Mouse (Mus musculus): ENCODE measurements around the gene Coa3. TPM values are rescaled to one million over a fixed set of nuclear protein-coding genes. Genes with fewer than 3 reads are reported as not detected.
A peak's percentile ranks its signal among the peaks of the same experiment; 100 is the strongest.

The Coa3 gene
- polyA plus RNA-seq, 1 experiment from 2014 or later, result 171 TPM

DNA sequence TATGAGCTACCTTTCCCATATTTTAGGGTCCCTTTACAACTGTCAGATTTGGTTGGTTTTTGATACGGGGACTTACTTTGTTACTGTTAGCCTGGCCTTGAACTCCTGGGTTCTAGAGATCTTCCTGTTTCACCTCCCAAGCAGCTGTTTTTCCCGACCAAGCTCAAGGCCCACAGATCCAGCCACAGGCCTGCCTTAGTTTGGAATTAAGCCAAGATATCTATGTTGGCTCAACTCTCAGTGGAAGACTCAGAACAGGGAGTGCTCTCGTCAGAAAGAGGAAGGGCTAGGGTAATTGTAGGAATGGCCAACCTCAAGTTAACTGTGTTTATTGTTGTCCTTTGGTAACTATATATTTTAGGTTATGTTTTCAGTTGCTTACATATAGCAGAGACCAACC, 33.2 kb upstream of the Coa3 start:
- H3K9ac ChIP-seq, result no peak overlapping the region
- H3K36me3 ChIP-seq, result no peaks in the 10 kb centered on the region
- H3K4me1 ChIP-seq (replicated peaks), result peaks cover 5% of the 10 kb centered on the region
- H3K27ac ChIP-seq (ENCODE audit: poor library complexity, severe bottlenecking), result no peak overlapping the region
- WGBS, result 57% methylated on average over 3 of the region's 3 CpGs
- H3K4me3 ChIP-seq, result no peak overlapping the region
- no peaks in the 10 kb centered on the region for H3K27me3 ChIP-seq (replicated peaks)
- no peak overlapping the region for H3K4me2 ChIP-seq
- no peaks in the 10 kb centered on the region for H3K9me3 ChIP-seq (replicated peaks)
- no peak for ATAC-seq (ENCODE audit: insufficient number of reproducible peaks, low FRiP score)

DNA sequence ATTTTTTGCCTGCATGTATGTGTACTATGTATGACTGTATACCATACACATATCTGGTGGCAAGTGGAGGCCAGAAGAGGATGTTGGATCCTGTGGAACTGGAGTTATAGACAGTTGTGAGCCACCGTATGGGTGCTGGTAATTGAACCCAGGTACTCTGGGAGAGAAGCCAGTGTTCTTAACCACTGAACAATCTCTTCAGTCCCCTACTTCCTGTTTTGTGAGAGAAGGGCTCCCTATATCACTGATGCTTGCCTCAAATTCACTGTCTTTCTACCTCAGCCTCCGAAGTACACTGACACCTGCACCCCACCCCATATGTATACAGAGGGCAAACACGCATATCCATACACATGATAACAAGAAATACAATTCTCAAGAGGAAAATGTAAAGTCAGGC, 32.2 kb upstream of the Coa3 start:
- Histone ChIP-seq H3K27me3 (replicated peaks) (no peaks in the 10 kb centered on the region), H3K9ac (no peak overlapping the region), H3K4me2 (no peak overlapping the region), H3K4me1 (replicated peaks) (no peaks in the 10 kb centered on the region), H3K27ac (ENCODE audit: poor library complexity, severe bottlenecking) (no peak overlapping the region), H3K36me3 (no peaks in the 10 kb centered on the region), H3K9me3 (replicated peaks) (no peaks in the 10 kb centered on the region), H3K4me3 (no peak overlapping the region)
- 85% methylated on average over 3 of the region's 3 CpGs for WGBS
- ATAC-seq (ENCODE audit: insufficient number of reproducible peaks, low FRiP score), result no peak

GRCm38 (mm10) chr11:101307744-101308143, 28.8 kb upstream of the Coa3 start:
- H3K27ac ChIP-seq (ENCODE audit: poor library complexity, severe bottlenecking), result no peak overlapping the region
- 28% methylated on average over 5 of the region's 5 CpGs for WGBS
- no peak overlapping the region for H3K4me3 ChIP-seq
- no peaks in the 10 kb centered on the region for H3K27me3 ChIP-seq (replicated peaks)
- H3K4me2 ChIP-seq, result no peak overlapping the region
- H3K36me3 ChIP-seq, result no peaks in the 10 kb centered on the region
- H3K4me1 ChIP-seq (replicated peaks), result no peaks in the 10 kb centered on the region
- H3K9me3 ChIP-seq (replicated peaks), result no peaks in the 10 kb centered on the region
- no peak for ATAC-seq (ENCODE audit: insufficient number of reproducible peaks, low FRiP score)
- no peak overlapping the region for H3K9ac ChIP-seq

GRCm38 (mm10) chr11:101302004-101302798, 23.3 kb upstream of the Coa3 start, which contains the start of gene Becn1:
Gene Becn1, minus strand, starts transcription at chr11:101302286.
- Histone ChIP-seq H3K4me3 (peak within 1 kb of the TSS; percentile 96), H3K4me1 (replicated peaks) (peaks cover 18% of the 10 kb centered on the region), H3K9ac (peak within 1 kb of the TSS; percentile 93), H3K36me3 (peaks cover 24% of the 10 kb centered on the region), H3K4me2 (peak within 1 kb of the TSS; percentile 99), H3K27me3 (replicated peaks) (no peaks in the 10 kb centered on the region), H3K27ac (ENCODE audit: poor library complexity, severe bottlenecking) (peak within 1 kb of the TSS; percentile 34; the same call in 1 of the 2 replicates), H3K9me3 (replicated peaks) (no peaks in the 10 kb centered on the region)
- WGBS, result 6% methylated on average over 39 of the region's 39 CpGs
- ATAC-seq (ENCODE audit: insufficient number of reproducible peaks, low FRiP score), result peak; percentile 93

- Histone ChIP-seq H3K9me3 (replicated peaks) (no peaks in the 10 kb centered on the region), H3K36me3 (peaks cover 27% of the 10 kb centered on the region), H3K27ac (ENCODE audit: poor library complexity, severe bottlenecking) (peak overlapping the region; percentile 34; the same call in 1 of the 2 replicates), H3K27me3 (replicated peaks) (no peaks in the 10 kb centered on the region), H3K9ac (peak overlapping the region; percentile 93), H3K4me3 (peak overlapping the region; percentile 96), H3K4me1 (replicated peaks) (peaks cover 18% of the 10 kb centered on the region), H3K4me2 (peak overlapping the region; percentile 99)
- WGBS, result 11% methylated on average over 26 of the region's 26 CpGs
- peak; percentile 37 for ATAC-seq (ENCODE audit: insufficient number of reproducible peaks, low FRiP score)
These were observed 22.5 kb upstream of the Coa3 start for GRCm38 (mm10) chr11:101301299-101302003.

DNA sequence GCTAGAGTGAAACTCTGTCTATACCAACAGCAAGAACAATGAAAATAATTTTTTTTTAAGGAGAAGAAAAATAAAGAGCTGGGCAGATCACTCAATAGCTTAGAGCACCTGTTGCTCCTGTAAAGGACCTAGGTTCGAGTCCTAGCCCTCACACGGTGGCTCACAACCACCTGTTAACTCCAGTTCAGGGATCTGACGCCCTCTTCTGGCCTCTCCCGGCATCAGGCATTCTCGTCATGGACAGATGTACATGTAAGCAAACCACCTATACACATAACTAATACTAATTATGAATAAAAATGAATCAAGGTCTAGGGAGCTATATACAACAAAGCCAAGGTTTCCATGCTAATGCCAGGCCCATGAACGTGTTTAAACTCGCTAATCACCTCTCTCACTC, 22.0 kb upstream of the Coa3 start:
- Histone ChIP-seq H3K27ac (ENCODE audit: poor library complexity, severe bottlenecking) (no peak overlapping the region), H3K9ac (peak overlapping the region; percentile 93), H3K9me3 (replicated peaks) (no peaks in the 10 kb centered on the region), H3K4me1 (replicated peaks) (peaks cover 18% of the 10 kb centered on the region), H3K27me3 (replicated peaks) (no peaks in the 10 kb centered on the region), H3K4me2 (peak overlapping the region; percentile 99), H3K36me3 (peaks cover 31% of the 10 kb centered on the region), H3K4me3 (peak overlapping the region; percentile 96)
- ATAC-seq (ENCODE audit: insufficient number of reproducible peaks, low FRiP score), result no peak
- 58% methylated on average over 7 of the region's 7 CpGs for WGBS

- 93% methylated on average over 8 of the region's 8 CpGs for WGBS
- Histone ChIP-seq H3K9me3 (replicated peaks) (no peaks in the 10 kb centered on the region), H3K4me1 (replicated peaks) (peaks cover under 1% of the 10 kb centered on the region; the same call in 1 of the 2 replicates), H3K36me3 (peaks cover 85% of the 10 kb centered on the region), H3K9ac (no peak overlapping the region), H3K4me2 (no peak overlapping the region), H3K4me3 (no peak overlapping the region), H3K27ac (ENCODE audit: poor library complexity, severe bottlenecking) (no peak overlapping the region), H3K27me3 (replicated peaks) (no peaks in the 10 kb centered on the region)
- ATAC-seq (ENCODE audit: insufficient number of reproducible peaks, low FRiP score), result no peak
These were observed 16.3 kb upstream of the Coa3 start for GRCm38 (mm10) chr11:101295191-101295590.

DNA sequence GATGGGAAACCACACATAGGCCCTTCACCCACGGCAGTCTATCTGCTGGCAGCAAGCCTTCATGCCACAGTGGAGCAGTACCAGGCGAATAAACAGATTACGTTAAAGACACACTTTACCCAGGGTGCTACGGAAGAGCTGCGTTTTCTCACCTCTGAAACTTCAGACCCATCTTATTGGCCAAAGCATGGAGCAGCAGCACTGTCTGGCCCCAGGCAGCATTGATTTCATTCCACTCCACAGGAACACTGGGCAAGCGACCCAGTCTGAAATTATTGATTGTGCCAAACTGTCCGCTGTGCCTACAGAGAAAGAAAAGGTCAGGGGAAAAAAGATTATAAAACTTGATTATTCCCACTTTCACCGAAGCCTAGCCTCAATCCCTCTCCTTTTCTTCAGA, 12.3 kb upstream of the Coa3 start:
- ATAC-seq (ENCODE audit: insufficient number of reproducible peaks, low FRiP score), result no peak
- Histone ChIP-seq H3K9ac (no peak overlapping the region), H3K9me3 (replicated peaks) (no peaks in the 10 kb centered on the region), H3K4me2 (no peak overlapping the region), H3K36me3 (peaks cover 88% of the 10 kb centered on the region), H3K27ac (ENCODE audit: poor library complexity, severe bottlenecking) (no peak overlapping the region), H3K4me1 (replicated peaks) (no peaks in the 10 kb centered on the region), H3K4me3 (no peak overlapping the region), H3K27me3 (replicated peaks) (no peaks in the 10 kb centered on the region)
- WGBS, result 93% methylated on average over 8 of the region's 8 CpGs

- Histone ChIP-seq H3K4me3 (no peak overlapping the region), H3K9me3 (replicated peaks) (no peaks in the 10 kb centered on the region), H3K36me3 (peaks cover 60% of the 10 kb centered on the region), H3K4me1 (replicated peaks) (no peaks in the 10 kb centered on the region), H3K27ac (ENCODE audit: poor library complexity, severe bottlenecking) (no peak overlapping the region), H3K9ac (no peak overlapping the region), H3K4me2 (no peak overlapping the region), H3K27me3 (replicated peaks) (no peaks in the 10 kb centered on the region)
- ATAC-seq (ENCODE audit: insufficient number of reproducible peaks, low FRiP score), result no peak
- 85% methylated on average over 9 of the region's 9 CpGs for WGBS
These were observed 8.4 kb upstream of the Coa3 start for GRCm38 (mm10) chr11:101287306-101287705.

DNA sequence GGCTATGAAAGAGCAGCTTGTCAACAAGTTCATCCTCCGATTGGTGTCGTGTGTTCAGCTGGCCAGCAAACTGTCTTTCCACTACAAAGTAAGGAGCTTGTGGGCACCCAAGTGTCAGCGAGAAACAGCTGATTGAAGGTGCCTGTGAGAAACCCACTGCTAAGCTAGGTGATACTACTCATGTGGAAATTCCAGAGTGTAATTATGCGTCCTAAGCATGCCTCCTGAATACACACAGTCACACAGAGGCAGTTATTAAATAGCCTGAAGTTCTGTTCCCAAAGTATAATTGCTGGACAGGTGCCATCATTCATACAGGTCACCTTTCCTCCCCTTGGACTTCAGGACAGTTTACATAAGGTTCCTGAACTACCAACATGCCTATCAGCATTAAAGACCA, 4.9 kb upstream of the Coa3 start:
- H3K9me3 ChIP-seq (replicated peaks), result no peaks in the 10 kb centered on the region

DNA sequence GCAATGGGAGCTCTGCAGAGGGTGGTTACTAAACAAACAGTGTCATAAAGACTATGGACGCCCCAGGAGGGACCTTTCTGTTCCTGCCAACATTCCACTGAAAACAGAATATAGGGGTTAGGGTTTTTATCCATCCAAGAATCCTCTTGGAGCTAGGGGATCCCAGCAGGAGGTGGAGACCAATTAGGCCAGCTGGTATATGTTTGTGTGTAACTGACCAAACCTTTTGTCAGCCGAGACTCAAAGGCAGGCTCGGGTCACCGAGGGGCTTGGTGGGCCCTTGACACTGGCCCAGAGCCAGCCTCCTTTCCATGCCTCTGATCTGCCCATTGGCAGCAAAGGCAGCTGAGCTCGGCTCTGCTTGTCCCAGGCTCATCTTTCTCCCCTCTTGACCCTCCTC, 4.0 kb upstream of the Coa3 start:
- 44% methylated on average over 5 of the region's 5 CpGs for WGBS
- Histone ChIP-seq H3K4me2 (no peak overlapping the region), H3K27ac (ENCODE audit: poor library complexity, severe bottlenecking) (no peak overlapping the region), H3K4me3 (no peak overlapping the region), H3K9ac (no peak overlapping the region), H3K9me3 (replicated peaks) (no peaks in the 10 kb centered on the region), H3K4me1 (replicated peaks) (peaks cover 7% of the 10 kb centered on the region), H3K36me3 (peaks cover 17% of the 10 kb centered on the region), H3K27me3 (replicated peaks) (0 out of 2 replicates have a peak, but pooled peaks cover 9% of the 10 kb centered on the region)
- no peak for ATAC-seq (ENCODE audit: insufficient number of reproducible peaks, low FRiP score)

More for the DNA sequence above, 4.9 kb upstream of the Coa3 start:
- H3K9ac ChIP-seq, result no peak overlapping the region
- H3K4me1 ChIP-seq (replicated peaks), result 0 out of 2 replicates have a peak, but pooled peaks cover 3% of the 10 kb centered on the region
- no peak overlapping the region for H3K4me2 ChIP-seq
- WGBS, result 65% methylated on average over 4 of the region's 4 CpGs
- peaks cover 25% of the 10 kb centered on the region for H3K36me3 ChIP-seq
- H3K27ac ChIP-seq (ENCODE audit: poor library complexity, severe bottlenecking), result no peak overlapping the region
- H3K27me3 ChIP-seq (replicated peaks), result 0 out of 2 replicates have a peak, but pooled peaks cover 9% of the 10 kb centered on the region
- no peak for ATAC-seq (ENCODE audit: insufficient number of reproducible peaks, low FRiP score)
- no peak overlapping the region for H3K4me3 ChIP-seq
